Mouse (Mus musculus): ENCODE measurements around the gene Arih2.
"Not testable (repeated sequence)": the region's sequence is repeated elsewhere in the genome, so short reads cannot be mapped to it uniquely, and the experiment has no call there.

Arih2 gene

DNA sequence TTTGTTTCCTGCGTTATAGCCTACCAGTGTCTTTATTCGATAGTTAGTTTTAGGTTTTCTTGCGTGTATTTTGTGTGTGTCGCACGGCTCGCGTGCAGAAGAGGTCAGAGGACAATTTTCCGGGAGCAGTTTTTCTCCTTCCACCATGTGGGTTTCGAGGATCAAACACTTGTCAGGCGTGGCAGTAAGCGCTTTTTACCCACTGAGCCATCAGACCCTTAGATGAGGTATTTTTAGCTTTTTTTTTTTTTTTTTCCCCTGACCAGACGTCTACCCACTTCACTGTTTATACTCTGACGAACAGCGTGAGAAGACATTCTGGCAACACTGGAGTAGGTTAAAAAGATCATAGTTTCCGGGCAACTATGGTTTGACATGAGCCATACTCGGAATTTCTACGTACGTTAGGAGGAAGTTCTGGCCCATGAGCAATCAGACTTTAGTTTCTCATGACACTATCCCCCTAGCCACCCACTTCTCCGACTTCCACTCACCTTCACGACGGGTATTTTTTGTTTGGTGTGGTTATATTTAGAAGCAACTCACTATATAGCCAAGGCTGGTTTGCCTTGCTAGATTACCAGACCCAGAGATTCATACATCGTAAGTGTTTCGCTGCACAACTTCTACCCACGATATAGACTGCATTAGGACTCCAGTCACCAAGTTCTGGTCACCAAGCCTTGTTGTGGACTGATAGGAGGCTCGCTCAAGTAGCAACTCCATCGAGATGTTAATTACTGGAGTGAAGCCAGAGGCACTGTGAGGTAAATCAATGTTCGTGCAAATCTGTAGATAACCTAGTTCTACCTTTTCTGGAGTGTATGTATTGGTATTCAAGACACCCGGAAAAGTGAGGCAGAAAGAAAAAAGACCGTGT is 615 bp upstream of the Arih2 start:
- DNase-seq = no peak

DNA sequence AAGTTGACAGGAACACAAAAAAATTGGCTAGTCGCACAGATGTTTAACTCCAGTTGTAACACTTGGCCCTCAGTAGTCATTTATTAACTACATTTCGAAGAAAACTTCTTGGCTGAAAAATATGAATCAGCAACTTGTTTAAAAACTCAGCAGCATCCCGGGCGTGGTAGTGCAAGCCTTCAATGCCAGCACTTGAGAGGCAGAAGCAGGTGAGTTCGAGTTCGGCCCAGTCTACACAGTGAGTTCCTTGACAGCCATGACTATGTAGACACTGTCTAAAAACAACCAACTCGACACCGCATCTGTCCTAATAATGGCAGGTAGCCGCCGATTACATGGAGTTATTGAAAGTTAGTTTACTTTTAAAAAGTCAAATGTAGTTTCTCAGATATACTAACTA is 1.0 kb downstream of the Arih2 start:
- DNase-seq = no peak

- no peak for DNase-seq
These were observed 9.4 kb downstream of the Arih2 start for GRCm38 (mm10) chr9:108639825-108640224.

DNA sequence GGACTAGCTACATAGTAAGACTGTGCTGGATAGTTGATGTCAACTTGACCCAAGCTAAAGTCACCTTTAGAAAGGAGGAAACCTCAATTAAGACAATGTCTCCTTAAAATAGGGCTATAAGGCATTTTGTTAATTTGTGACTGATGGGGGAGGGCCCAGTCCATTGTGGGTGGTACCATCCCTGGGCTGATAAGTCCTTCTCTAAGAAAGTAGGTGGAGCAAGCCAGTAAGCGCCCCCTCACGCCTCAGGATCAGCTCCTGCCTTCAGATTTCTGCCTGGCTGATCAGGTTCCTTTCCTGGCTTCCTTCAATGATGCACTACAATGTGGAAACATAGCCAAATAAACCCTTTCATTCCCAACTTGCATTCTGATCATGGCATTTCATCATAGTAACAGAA is 13.8 kb downstream of the Arih2 start:
- no peak for DNase-seq

- no peak for DNase-seq
These were observed 15.3 kb downstream of the Arih2 start for GRCm38 (mm10) chr9:108633846-108634245.

GRCm38 (mm10) chr9:108632375-108632774 is 16.8 kb downstream of the Arih2 start:
- DNase-seq = no peak

- no peak for DNase-seq
These were observed 17.4 kb downstream of the Arih2 start for GRCm38 (mm10) chr9:108631631-108632256.

GRCm38 (mm10) chr9:108630683-108631082 is 18.5 kb downstream of the Arih2 start:
- DNase-seq = no peak

DNA sequence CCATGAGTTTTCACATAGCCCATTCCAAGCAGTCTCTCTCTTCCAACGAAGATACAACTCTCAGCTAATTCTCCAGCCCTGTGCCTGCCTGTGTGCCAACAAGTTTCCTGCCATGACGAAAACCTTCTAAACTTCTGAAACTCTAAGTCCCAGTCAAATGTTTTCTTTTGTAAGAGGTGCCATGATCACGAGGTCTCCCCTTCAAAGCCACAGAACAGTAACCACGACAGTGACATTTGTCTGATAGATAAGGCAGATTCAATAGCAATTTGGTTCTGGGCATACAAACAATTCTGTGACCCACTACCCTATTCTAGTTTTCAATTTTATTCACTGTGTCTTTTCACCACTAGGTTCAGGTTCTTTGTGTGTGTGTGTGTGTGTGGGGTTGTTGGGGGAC is 21.0 kb downstream of the Arih2 start:
- no peak for DNase-seq

- DNase-seq = no peak
These were observed 22.7 kb downstream of the Arih2 start for GRCm38 (mm10) chr9:108626498-108626897.

DNA sequence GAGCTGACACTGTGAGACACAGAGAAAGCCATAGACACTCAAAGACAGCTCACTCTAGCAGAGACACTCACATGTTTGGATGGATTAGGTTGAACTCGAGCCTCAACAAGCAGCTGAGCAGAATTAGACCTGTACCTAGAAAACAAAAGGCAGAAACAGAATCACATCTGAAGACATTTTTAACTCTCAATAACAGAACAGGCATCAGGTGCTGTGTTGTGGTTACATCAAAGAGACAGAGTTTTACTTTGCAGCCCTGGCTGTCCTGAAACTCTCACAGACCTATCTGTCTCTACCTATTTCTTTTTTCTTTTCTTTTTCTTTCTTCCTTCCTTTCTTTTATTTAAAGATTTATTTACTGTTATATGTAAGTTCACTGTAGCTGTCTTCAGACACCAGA is 31.9 kb downstream of the Arih2 start:
- DNase-seq = no peak

DNA sequence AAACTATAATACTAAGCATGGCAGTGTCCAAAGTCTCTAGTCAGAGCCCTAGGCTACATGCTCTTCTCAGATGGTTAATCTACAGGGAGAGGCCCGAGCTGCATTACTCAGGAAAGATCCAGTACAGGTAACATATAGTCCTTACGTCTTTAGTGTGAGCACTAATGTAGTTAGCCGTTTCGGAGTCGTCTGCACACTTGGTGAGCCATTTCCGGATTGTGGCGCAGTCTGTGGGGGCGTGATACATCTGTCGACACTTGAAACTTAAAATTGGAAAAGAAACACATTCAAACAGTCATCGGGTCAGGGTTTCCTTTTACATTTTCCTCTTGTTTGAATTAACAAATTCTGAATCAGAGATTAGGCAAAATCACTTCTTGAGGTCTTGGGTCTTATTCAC is 37.7 kb downstream of the Arih2 start:
- no peak for DNase-seq

DNA sequence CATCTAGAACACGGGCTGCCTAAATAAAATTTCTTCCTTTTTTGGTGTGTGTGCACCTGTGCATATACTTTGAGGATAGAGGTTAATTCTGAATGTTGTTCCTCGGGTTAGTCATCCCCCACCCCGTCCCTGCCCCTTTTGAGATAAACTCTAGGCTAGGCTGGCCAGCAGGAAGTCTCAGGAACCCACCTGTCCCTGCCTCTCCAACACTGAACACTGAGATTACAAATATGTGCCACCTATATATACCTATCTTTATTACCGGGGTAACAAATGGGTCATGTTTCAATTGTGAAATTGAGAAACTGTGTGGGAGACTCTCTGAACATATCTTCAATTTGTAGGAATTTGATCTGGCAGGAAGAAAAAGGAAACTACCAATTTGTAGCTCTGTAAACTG is 40.3 kb downstream of the Arih2 start:
- DNase-seq = no peak

GRCm38 (mm10) chr9:108607929-108608328 is 41.3 kb downstream of the Arih2 start:
- DNase-seq = not testable (repeated sequence)

GRCm38 (mm10) chr9:108601986-108602385 is 47.2 kb downstream of the Arih2 start:
- no peak for DNase-seq

GRCm38 (mm10) chr9:108600011-108600410 is 49.2 kb downstream of the Arih2 start:
- DNase-seq = no peak

DNA sequence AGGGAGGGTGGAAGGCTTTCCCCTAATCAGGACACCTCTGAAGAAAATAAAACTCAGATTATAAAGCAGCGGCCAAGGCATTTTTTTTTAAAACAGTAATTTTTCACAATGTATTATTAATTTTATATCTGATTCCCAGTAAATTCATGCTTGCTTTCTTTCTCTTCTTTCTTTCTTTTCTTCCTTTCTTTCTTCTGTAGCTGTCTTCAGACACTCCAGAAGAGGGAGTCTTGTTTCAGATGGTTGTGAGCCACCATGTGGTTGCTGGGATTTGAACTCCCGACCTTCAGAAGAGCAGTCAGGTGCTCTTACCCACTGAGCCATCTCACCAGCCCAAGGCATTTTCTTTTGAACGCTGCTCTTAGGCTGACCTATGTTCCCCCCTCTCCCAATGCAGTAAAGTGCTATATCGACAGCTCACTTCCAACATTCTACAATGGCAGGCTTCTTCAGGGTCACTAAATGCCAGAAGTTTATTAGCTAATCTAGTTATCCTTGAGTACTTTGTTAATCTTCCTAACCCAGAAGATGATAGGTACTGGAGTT is 50.1 kb downstream of the Arih2 start:
- DNase-seq = no peak

GRCm38 (mm10) chr9:108596998-108597764 is 52.0 kb downstream of the Arih2 start, which contains the start of gene P4htm:
Gene P4htm (minus strand): TSS chr9:108597667.
- DNase-seq = peak; percentile 22 to 29

- no peak for DNase-seq
These were observed 54.8 kb downstream of the Arih2 start for GRCm38 (mm10) chr9:108594354-108594753.

DNA sequence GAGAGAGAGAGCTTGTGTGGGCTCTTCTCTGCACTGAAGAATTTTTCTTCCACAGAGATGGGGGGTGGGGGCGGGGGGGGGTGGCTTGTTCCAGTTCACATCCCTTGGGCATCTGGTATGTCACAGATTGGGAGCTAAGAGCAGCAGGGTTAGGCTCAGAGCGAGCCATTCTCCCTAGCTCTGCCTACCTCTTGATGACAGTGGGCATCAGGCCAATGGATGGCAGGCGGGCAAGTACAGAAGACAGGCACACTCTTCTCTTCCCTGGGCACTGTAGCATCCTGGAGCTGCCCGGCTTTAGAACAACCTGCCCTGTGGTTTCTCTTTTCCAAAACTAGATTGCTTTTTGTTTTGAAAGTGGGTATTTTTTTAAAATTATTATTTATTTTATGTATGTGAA is 57.7 kb downstream of the Arih2 start:
- no peak for DNase-seq

- DNase-seq = peak in 1 of 2 experiments; percentile 13
These were observed 60.0 kb downstream of the Arih2 start for GRCm38 (mm10) chr9:108589229-108589628.

- DNase-seq = no peak
These were observed 61.5 kb downstream of the Arih2 start for GRCm38 (mm10) chr9:108587571-108588180.

- no peak for DNase-seq
These were observed 69.9 kb downstream of the Arih2 start for GRCm38 (mm10) chr9:108579344-108579690.

Measured in thymus, adult 18-20 months (tissue).